Mouse (Mus musculus): ENCODE measurements around the gene Rnf128.

GRCm38 (mm10) chrX:139614761-139615160 is 51.6 kb downstream of the Rnf128 start:
- TF ChIP-seq TAL1 (IDR thresholded peaks at IDR 0.05; ENCODE audit: low read length) (no peak), GATA1 (IDR thresholded peaks at IDR 0.05; ENCODE audit: low read length) (no peak)
